Mouse (Mus musculus) cerebellum, adult 2 months (tissue): ENCODE results near the gene Gas2l2. TPM values are rescaled to one million over a fixed set of nuclear protein-coding genes. Genes with fewer than 3 reads are reported as not detected.

ENCODE experiments used
- DNase-seq, 2 experiments: peaks; one replicate each; pipeline ENCODE4 v3.0.0; 2021
- H3K27ac ChIP-seq: fragments of 200-500 bp; 2 replicates; pipeline ENCODE4 v1.5.1; 2012; ENCODE audit warnings: low read length, control low read depth, inconsistent platforms; ENCODE audit not compliant: insufficient read depth
- H3K27me3 ChIP-seq: fragments of 200-500 bp; 2 replicates; pipeline ENCODE4 v1.6.1; 2012; ENCODE audit warnings: inconsistent platforms, mild to moderate bottlenecking, low read length, moderate library complexity; ENCODE audit not compliant: control insufficient read depth, insufficient read depth
- H3K4me1 ChIP-seq: fragments of 200-500 bp; 2 replicates; pipeline ENCODE4 v1.6.1; 2011; ENCODE audit warnings: low read length; ENCODE audit not compliant: control insufficient read depth, insufficient read depth
- H3K4me3 ChIP-seq: fragments of 200-500 bp; replicated peaks from 2 replicates; pipeline ENCODE3; 2011; ENCODE audit warnings: mild to moderate bottlenecking, low read depth, low read length, control low read depth; ENCODE audit not compliant: insufficient read depth
- CTCF ChIP-seq: fragments of 200-500 bp; IDR thresholded peaks from 2 replicates; pipeline ENCODE4 v1.5.1; 2011; ENCODE audit warnings: low read depth, mild to moderate bottlenecking, control low read depth, low read length, moderate library complexity, borderline replicate concordance; ENCODE audit not compliant: insufficient read depth
- POLR2A ChIP-seq: fragments of 200-500 bp; IDR thresholded peaks from 2 replicates; pipeline ENCODE4 v1.6.1; 2011; ENCODE audit warnings: low read length, control low read depth, borderline replicate concordance; ENCODE audit not compliant: insufficient read depth
- WGBS: fragments of 180-500 bp; shearing (Covaris S2); methylation state at CpG from one replicate; pipeline ENCODE4 v1.1.7; 2018; 5-methylcytosine and 5-hydroxymethylcytosine counted together
- polyA plus RNA-seq: library from polyadenylated mRNA; depleted of rRNA; stranded (reverse); fragments of >200 nt; gene quantifications from 2 replicates; pipeline ENCODE4 v1.2.3, GENCODE M21; 2012

Gas2l2 gene
- polyA plus RNA-seq, 1 experiment: 0.16 TPM

DNA sequence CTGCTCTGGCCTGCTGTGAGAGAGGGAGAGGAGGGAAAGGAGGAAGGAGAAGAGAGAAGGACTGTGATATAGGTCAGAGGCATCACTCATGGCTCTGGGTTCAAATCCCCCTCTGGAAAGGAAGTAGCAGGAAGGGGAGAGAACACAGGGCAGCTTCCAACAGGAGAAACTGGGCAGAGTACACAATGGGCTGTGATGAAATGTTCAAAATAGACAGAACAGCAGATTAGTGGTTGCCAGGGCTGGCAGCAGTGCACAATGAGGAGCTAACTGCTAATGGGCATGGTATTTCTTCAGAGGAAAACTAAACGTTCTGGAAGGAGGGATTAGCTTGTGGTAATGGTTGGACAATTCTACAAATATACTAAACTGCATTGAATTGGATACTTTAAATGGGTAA lies 21.3 kb upstream of the Gas2l2 start:
- Histone ChIP-seq H3K4me1 (peaks cover 7% of the 10 kb centered on the region), H3K27ac (no peak overlapping the region), H3K27me3 (no peaks in the 10 kb centered on the region), H3K4me3 (no peak overlapping the region)
- no peak for DNase-seq
- 34% methylated on average over 1 of the region's 1 CpGs for WGBS
- TF ChIP-seq CTCF: no peak
- no peak for TF ChIP-seq POLR2A

DNA sequence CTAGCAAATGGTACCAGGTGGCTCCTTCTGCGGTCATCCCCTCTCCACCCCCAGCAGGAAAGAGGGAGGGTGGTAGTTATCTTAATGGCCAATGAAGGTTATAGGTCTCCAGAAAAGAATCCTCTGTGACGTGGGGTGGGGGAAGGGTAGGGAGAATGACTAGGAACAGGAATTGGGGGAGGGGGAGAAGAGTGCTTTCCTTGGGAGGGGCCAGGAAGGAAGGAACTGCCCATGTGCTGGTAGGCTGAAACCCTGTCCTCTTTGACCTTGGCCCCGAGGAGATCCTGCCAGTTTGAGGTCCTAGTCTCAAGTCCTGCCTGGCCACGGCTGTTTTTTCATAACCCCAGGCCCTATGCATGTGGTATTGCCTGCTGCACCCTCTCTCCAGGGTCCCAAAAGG lies 20.0 kb upstream of the Gas2l2 start:
- WGBS: 83% methylated on average over 4 of the region's 4 CpGs

DNA sequence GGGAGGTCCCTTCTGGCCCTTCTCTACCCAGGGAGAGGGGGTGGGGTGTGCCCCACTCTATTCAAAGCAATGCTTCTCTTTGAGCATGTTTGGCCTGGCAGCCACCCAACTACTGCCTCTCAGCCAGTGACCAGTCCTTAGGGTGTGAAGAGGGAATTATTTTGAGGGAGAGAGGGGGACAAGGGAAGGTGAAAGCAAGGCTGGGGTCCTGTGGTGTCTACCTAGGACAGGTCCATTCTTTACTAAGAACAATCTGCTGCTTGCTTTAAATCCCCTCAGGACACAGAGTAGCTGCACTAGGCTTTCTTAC lies 19.6 kb upstream of the Gas2l2 start:
- no peak for TF ChIP-seq POLR2A
- TF ChIP-seq CTCF: no peak
- no peak overlapping the region for H3K27ac ChIP-seq
- no peak for DNase-seq
- peaks cover 7% of the 10 kb centered on the region for H3K4me1 ChIP-seq
- H3K4me3 ChIP-seq: no peak overlapping the region
- peaks cover 3% of the 10 kb centered on the region for H3K27me3 ChIP-seq

More for the DNA sequence above, 20.0 kb upstream of the Gas2l2 start:
- H3K27me3 ChIP-seq: peaks cover 3% of the 10 kb centered on the region
- TF ChIP-seq CTCF (no peak), POLR2A (no peak)
- H3K27ac ChIP-seq: no peak overlapping the region
- no peak for DNase-seq
- no peak overlapping the region for H3K4me3 ChIP-seq
- peaks cover 7% of the 10 kb centered on the region for H3K4me1 ChIP-seq

DNA sequence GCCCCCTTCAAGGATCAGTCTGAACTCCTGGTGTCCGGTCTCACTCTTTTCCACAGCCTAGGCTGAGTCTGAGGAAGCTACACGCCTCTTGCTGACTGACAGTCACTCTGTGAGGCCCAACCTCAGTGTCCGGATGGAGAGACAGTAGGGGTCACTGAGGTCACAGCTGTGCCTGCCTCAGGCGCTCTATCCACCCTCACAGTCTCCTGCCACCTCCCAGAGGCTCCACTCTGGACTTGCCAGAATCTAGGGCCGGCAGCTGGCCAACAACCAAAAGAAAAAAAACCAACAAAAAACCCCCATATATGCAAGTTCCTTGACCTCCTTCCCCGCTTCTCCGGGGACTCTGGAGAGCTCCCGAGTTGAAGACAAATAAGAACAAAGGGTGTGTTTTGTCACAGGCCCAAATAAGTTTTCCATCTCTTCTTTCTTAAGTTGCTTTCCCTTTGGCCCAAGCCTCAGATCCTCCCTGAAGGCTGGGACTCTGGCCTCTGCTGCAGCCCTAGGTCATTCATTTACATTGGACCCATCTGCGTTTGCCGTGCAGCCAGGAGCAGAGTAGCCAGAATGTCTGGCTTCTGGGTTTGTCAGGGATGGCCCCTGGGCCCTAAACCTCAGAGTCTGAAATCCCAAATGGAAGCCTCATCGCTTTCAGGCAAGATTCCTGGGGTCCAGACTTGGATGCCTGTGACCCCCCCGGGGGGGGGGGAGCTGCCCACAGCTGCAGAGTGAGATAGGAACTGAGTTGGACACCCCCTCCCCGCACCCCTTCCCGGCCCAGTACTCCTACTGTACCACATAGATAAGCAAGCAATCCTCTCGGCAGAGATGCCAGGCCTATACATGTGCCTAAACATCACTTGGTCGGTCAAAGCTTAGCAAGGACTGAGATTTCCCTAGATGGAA lies 19.0 kb upstream of the Gas2l2 start:
- peaks cover 7% of the 10 kb centered on the region for H3K4me1 ChIP-seq
- peaks cover 3% of the 10 kb centered on the region for H3K27me3 ChIP-seq
- WGBS: 60% methylated on average over 16 of the region's 16 CpGs
- no peak overlapping the region for H3K27ac ChIP-seq
- H3K4me3 ChIP-seq: no peak overlapping the region
- TF ChIP-seq POLR2A: no peak
- no peak for TF ChIP-seq CTCF
- DNase-seq: no peak

DNA sequence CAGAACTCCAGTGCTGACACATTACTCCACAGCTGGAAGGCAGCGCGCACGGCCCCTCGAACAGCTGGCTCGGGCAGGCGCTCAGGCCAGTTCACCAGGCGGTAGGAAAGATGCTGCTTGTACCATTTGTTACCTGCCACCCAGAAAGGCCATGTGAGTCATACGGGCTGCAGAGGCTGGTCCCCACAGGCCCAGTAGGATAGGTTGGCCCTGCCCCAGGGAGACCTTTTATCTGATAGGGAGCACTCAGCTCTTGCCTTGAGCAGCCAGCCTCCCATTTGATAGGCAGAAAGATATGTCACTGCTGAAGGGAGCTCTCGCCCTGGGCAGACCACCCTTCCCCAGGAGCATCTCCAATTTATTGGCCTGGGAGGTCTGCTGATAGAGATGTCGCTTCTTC lies 18.4 kb upstream of the Gas2l2 start:
- Histone ChIP-seq H3K4me3 (no peak overlapping the region), H3K4me1 (peaks cover 7% of the 10 kb centered on the region), H3K27me3 (peaks cover 3% of the 10 kb centered on the region), H3K27ac (no peak overlapping the region)
- WGBS: 90% methylated on average over 10 of the region's 10 CpGs
- no peak for DNase-seq
- no peak for TF ChIP-seq POLR2A
- TF ChIP-seq CTCF: no peak

DNA sequence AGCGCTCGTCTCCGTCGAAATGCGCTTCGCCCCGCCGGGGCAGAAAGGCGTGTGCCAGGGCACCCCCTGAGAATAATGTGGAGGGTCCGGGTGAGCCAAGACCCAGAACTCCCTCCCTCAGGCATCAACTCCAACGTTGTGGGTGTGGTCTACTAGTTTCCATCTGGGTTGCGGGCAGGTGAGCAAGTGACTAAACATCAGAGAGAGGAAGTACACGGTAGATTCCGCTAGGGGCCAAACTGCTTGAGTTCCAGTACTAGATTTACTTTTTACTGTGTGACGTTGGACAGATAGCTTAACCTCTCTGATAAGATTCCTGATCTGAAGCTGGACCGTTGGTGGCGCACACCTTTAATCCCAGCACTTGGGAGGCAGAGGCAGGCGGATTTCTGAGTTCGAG lies 15.7 kb upstream of the Gas2l2 start:
- Histone ChIP-seq H3K27ac (no peak overlapping the region), H3K4me3 (peak overlapping the region; percentile 3), H3K27me3 (peaks cover 3% of the 10 kb centered on the region), H3K4me1 (no peaks in the 10 kb centered on the region)
- WGBS: 35% methylated on average over 19 of the region's 19 CpGs
- no peak for TF ChIP-seq POLR2A
- TF ChIP-seq CTCF: no peak
- no peak for DNase-seq

DNA sequence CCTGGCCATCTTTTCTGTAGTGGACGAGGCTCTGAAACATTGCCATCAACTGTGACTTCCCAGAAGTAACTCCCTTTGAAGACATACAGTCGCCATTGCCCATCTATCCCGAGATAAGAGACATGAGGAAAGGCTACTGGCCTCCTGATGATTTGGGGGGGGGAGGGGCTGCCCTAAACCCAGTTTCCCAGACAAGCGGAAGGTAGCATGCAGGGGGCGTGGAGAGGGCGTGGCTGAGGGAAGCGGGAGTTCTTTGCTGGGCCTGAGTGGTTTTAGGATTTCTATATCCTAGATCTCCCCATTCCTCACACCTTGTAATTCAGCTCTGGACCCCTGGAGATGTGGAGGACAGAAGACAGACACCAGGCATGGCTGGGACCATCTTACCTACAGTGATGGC lies 14.6 kb upstream of the Gas2l2 start:
- 31% methylated on average over 7 of the region's 7 CpGs for WGBS
- DNase-seq: no peak
- H3K27me3 ChIP-seq: peaks cover 3% of the 10 kb centered on the region
- TF ChIP-seq CTCF (no peak), POLR2A (no peak)
- no peak overlapping the region for H3K4me3 ChIP-seq
- H3K4me1 ChIP-seq: no peaks in the 10 kb centered on the region
- no peak overlapping the region for H3K27ac ChIP-seq

DNA sequence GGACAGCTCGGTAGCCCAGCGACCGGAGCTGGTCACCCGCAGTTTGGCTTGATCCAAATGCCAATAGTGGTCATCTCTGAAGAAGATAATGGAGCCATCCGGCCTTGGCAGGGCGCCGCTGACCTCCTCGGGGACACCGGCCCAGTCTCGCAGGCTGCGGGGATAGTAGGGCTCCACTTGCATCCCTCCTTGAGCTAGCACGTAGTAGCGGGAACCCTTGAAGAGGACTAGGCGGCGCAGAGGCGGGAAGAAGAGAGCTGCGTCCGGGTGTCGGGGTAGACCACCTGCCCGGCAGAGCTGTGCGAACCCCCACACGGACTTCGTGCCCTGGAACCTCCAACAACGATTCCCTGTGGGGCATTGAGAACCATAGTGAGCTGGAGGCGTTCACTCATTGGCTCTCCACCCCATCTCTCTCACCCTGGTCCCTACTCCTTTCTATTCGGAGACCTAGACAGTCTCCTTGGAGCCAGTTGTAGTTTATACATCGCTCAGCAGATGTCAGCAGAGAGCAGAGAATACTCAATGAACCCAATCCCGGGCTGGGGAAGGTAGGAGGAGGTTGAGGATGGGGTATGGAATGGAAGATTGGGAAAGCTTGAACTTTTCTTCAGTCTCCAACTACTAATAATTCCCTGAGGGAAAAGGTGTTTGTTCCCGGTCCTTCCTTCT lies 13.5 kb upstream of the Gas2l2 start:
- WGBS: 4% methylated on average over 29 of the region's 29 CpGs
- no peak overlapping the region for H3K27ac ChIP-seq
- DNase-seq: peak; percentile 80 to 86
- H3K4me1 ChIP-seq: no peaks in the 10 kb centered on the region
- peaks cover 3% of the 10 kb centered on the region for H3K27me3 ChIP-seq
- TF ChIP-seq CTCF (peak; percentile 85), POLR2A (no peak)
- H3K4me3 ChIP-seq: peak overlapping the region; percentile 56
